Mouse (Mus musculus): Measurements from ENCODE around the gene Vax2. TPM values are rescaled to one million over a fixed set of nuclear protein-coding genes. Genes with fewer than 3 reads are reported as not detected.
A peak's percentile ranks its signal among the peaks of the same experiment; 100 is the strongest.

Gene Vax2
- total RNA-seq, 2 experiments from 2014 or later, result not detected

GRCm38 (mm10) chr6:83710361-83711066 lies 550 bp upstream of the Vax2 start:
- DNase-seq, result no peak
- intact Hi-C loops (cut with DNase I), result no loop called here

GRCm38 (mm10) chr6:83711725-83712475 lies 836 bp downstream of the Vax2 start:
- no peak for DNase-seq
- intact Hi-C loops (cut with DNase I), result no loop called here

GRCm38 (mm10) chr6:83713271-83714136 lies 2.4 kb downstream of the Vax2 start:
- intact Hi-C loops (cut with DNase I), result no loop called here
- no peak for DNase-seq

GRCm38 (mm10) chr6:83714221-83715123 lies 3.4 kb downstream of the Vax2 start:
- DNase-seq, result peak; percentile 62
- intact Hi-C loops (cut with DNase I), result no loop called here

GRCm38 (mm10) chr6:83715461-83716196 lies 4.6 kb downstream of the Vax2 start:
- DNase-seq, result no peak
- intact Hi-C loops (cut with DNase I), result no loop called here

- no peak for DNase-seq
- intact Hi-C loops (cut with DNase I), result no loop called here
Measured at GRCm38 (mm10) chr6:83717026-83717425, 6.0 kb downstream of the Vax2 start.

- intact Hi-C loops (cut with DNase I), result no loop called here
- no peak for DNase-seq
Measured at GRCm38 (mm10) chr6:83722526-83722925, 11.5 kb downstream of the Vax2 start.

GRCm38 (mm10) chr6:83727178-83727577 lies 16.1 kb downstream of the Vax2 start:
- intact Hi-C loops (cut with DNase I), result no loop called here
- no peak for DNase-seq

- intact Hi-C loops (cut with DNase I), result no loop called here
- no peak for DNase-seq
Measured at GRCm38 (mm10) chr6:83728488-83728887, 17.4 kb downstream of the Vax2 start.

GRCm38 (mm10) chr6:83729350-83729970 lies 18.4 kb downstream of the Vax2 start:
- intact Hi-C loops (cut with DNase I), result no loop called here
- DNase-seq, result no peak

- intact Hi-C loops (cut with DNase I), result no loop called here
- peak; percentile 74 for DNase-seq
Measured at GRCm38 (mm10) chr6:83731128-83731527, 20.1 kb downstream of the Vax2 start.

GRCm38 (mm10) chr6:83737311-83737710 lies 26.2 kb downstream of the Vax2 start:
- intact Hi-C loops (cut with DNase I), result no loop called here

GRCm38 (mm10) chr6:83738596-83738995 lies 27.5 kb downstream of the Vax2 start:
- no peak for DNase-seq
- intact Hi-C loops (cut with DNase I), result no loop called here

More at GRCm38 (mm10) chr6:83737311-83737710, 26.2 kb downstream of the Vax2 start:
- DNase-seq, result no peak

GRCm38 (mm10) chr6:83742761-83743160 lies 31.7 kb downstream of the Vax2 start, which contains the start of gene Atp6v1b1:
Gene Atp6v1b1 (plus strand): TSS chr6:83742990.
- intact Hi-C loops (cut with DNase I), result no loop called here
- DNase-seq, result no peak

- no peak for DNase-seq
- intact Hi-C loops (cut with DNase I), result no loop called here
Measured at GRCm38 (mm10) chr6:83743212-83743611, 32.1 kb downstream of the Vax2 start.

GRCm38 (mm10) chr6:83744126-83744525 lies 33.1 kb downstream of the Vax2 start:
- no peak for DNase-seq
- intact Hi-C loops (cut with DNase I), result no loop called here

GRCm38 (mm10) chr6:83744557-83744956 lies 33.5 kb downstream of the Vax2 start:
- intact Hi-C loops (cut with DNase I), result no loop called here
- no peak for DNase-seq

- no peak for DNase-seq
- intact Hi-C loops (cut with DNase I), result no loop called here
Measured at GRCm38 (mm10) chr6:83745466-83745865, 34.4 kb downstream of the Vax2 start.

- no peak for DNase-seq
- intact Hi-C loops (cut with DNase I), result no loop called here
Measured at GRCm38 (mm10) chr6:83749286-83749685, 38.2 kb downstream of the Vax2 start.
